Mouse (Mus musculus) midbrain, embryonic 16.5 days (tissue): ENCODE results near the gene Helz. TPM values are rescaled to one million over a fixed set of nuclear protein-coding genes. Genes with fewer than 3 reads are reported as not detected.
"Not testable (repeated sequence)": the region's sequence is repeated elsewhere in the genome, so short reads cannot be mapped to it uniquely, and the experiment has no call there.

Experiments used
- ATAC-seq: fragments of 200-750 bp; cut with Nextera tagmentation; 2 replicates; pipeline ENCODE4 v1.8.0; 2017; ENCODE audit warnings: moderate TSS enrichment
- H3K27ac ChIP-seq: fragments of 300-500 bp; sonication (generic); 2 replicates; pipeline ENCODE4 v1.5.1; 2014; ENCODE audit warnings: mild to moderate bottlenecking, low read length, mixed read lengths
- H3K27me3 ChIP-seq: fragments of 300-500 bp; sonication (generic); 2 replicates; pipeline ENCODE4 v1.6.1; 2014; ENCODE audit warnings: low read depth, low read length, mixed read lengths; ENCODE audit not compliant: control insufficient read depth, insufficient read depth
- H3K36me3 ChIP-seq: fragments of 300-500 bp; sonication (generic); 2 replicates; pipeline ENCODE4 v1.6.1; 2014; ENCODE audit warnings: mild to moderate bottlenecking, low read length, moderate library complexity, mixed read lengths; ENCODE audit not compliant: control insufficient read depth, insufficient read depth
- H3K4me1 ChIP-seq: fragments of 300-500 bp; sonication (generic); 2 replicates; pipeline ENCODE4 v1.6.1; 2014; ENCODE audit warnings: mild to moderate bottlenecking, low read length, mixed read lengths; ENCODE audit not compliant: control insufficient read depth, insufficient read depth
- H3K4me2 ChIP-seq: fragments of 300-500 bp; sonication (generic); 2 replicates; pipeline ENCODE4 v1.6.1; 2014; ENCODE audit warnings: mild to moderate bottlenecking, low read length, mixed read lengths
- H3K4me3 ChIP-seq: fragments of 300-500 bp; sonication (generic); 2 replicates; pipeline ENCODE4 v1.5.1; 2014; ENCODE audit warnings: low read depth, mild to moderate bottlenecking, low read length, moderate library complexity, mixed read lengths
- H3K9ac ChIP-seq: fragments of 300-500 bp; sonication (generic); 2 replicates; pipeline ENCODE4 v1.6.1; 2014; ENCODE audit warnings: low read depth, low read length, mixed read lengths
- H3K9me3 ChIP-seq: fragments of 300-500 bp; sonication (generic); replicated peaks from 2 replicates; pipeline ENCODE4 v1.6.1; 2014; ENCODE audit warnings: mild to moderate bottlenecking, low read length, mixed read lengths; ENCODE audit not compliant: control insufficient read depth, poor library complexity, severe bottlenecking
- WGBS: fragments of 180-500 bp; shearing (Covaris S2); extraction: QIAGEN DNeasy Blood & Tissue Kit; methylation state at CpG from one replicate; pipeline ENCODE4 v1.1.7; 2014; 5-methylcytosine and 5-hydroxymethylcytosine counted together
- polyA plus RNA-seq: library from polyadenylated mRNA; unstranded; fragments of >200 nt; fragmentation: Nextera tagmentation; extraction: Ambion mirVana; gene quantifications from 2 replicates; pipeline ENCODE4 v1.2.1, GENCODE M21; 2015

Gene Helz
- polyA plus RNA-seq, 1 experiment from 2014 or later = 16.6 TPM

DNA sequence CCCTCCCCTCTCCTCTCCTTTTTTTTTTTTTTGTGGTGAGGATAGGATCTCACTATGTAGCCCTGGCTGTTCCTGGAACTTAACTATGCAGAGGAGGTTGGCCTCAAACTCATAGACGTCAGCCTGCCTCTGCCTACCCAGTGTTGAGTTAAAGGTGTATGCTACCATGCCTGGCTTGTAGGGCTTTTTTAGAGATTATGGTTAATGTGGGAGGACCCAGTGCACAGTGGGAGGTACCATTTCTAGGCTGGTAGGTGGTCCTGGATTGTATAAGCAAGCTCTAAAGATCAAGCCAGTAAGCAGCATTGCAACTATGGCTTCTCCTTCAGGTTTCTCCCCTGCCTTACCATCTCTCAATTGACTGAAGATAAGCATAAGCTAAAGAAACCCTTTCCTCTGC, 7.4 kb upstream of the Helz start:
- WGBS = 52% methylated on average over 1 of the region's 1 CpGs

DNA sequence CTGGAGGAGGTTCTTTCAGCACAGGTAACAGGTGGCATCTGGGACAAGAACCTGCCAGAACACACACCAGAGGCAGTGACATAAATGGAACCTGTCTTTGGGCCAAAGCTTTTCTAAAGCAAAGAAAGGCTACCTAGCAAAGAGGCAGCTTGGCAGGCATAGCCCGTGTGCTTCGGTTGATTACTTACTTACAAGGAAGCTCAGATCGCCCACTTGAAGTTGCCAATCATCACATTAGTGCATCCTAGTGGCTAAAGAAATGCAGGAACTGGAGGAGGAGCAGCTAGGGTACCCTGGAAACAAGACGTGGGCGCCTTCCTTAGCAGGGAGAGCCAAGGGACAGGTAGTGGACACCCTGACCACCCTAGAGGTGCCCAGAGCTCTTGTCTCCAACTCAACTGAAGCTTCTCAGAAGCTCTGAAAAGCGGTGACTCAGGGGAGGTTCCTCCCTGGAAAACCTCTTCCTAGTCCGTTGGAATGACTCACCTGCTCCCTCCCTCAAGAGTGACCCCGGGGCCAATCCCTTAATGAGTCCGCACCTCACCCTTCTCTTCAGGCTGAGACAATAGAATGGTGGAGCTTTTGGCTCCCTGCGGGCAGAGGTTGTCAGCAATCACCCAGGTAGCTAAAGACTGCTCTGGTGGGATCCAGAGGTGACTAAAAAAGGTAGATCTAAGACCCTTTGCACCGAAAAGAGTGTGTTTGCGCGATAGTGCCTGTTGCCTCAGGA, 1.8 kb upstream of the Helz start:
- no peak for ATAC-seq
- no peak overlapping the region for H3K9ac ChIP-seq
- peaks cover 11% of the 10 kb centered on the region for H3K4me1 ChIP-seq
- no peaks in the 10 kb centered on the region for H3K9me3 ChIP-seq
- peak overlapping the region; percentile 94; the same call in 1 of the 2 replicates for H3K4me3 ChIP-seq
- WGBS = 20% methylated on average over 13 of the region's 13 CpGs
- no peaks in the 10 kb centered on the region; the same call in 1 of the 2 replicates for H3K27me3 ChIP-seq
- peak overlapping the region; percentile 100 for H3K4me2 ChIP-seq
- no peak overlapping the region for H3K27ac ChIP-seq
- no peaks in the 10 kb centered on the region for H3K36me3 ChIP-seq

More for the DNA sequence above, 7.4 kb upstream of the Helz start:
- no peaks in the 10 kb centered on the region for H3K4me1 ChIP-seq
- H3K36me3 ChIP-seq = no peaks in the 10 kb centered on the region
- H3K27ac ChIP-seq = no peak overlapping the region
- no peak overlapping the region for H3K4me2 ChIP-seq
- no peaks in the 10 kb centered on the region; the same call in 1 of the 2 replicates for H3K27me3 ChIP-seq
- no peak for ATAC-seq
- H3K9ac ChIP-seq = no peak overlapping the region
- no peak overlapping the region for H3K4me3 ChIP-seq
- H3K9me3 ChIP-seq = no peaks in the 10 kb centered on the region

- peak overlapping the region; percentile 83; the same call in 1 of the 2 replicates for H3K27ac ChIP-seq
- no peaks in the 10 kb centered on the region for H3K9me3 ChIP-seq
- peak overlapping the region; percentile 94 for H3K4me3 ChIP-seq
- peak overlapping the region; percentile 100 for H3K4me2 ChIP-seq
- peak overlapping the region; percentile 94 for H3K9ac ChIP-seq
- peak; percentile 57 for ATAC-seq
- under 1% methylated on average over 34 of the region's 37 CpGs for WGBS
- no peaks in the 10 kb centered on the region for H3K36me3 ChIP-seq
- H3K4me1 ChIP-seq = peaks cover 11% of the 10 kb centered on the region
- no peaks in the 10 kb centered on the region; the same call in 1 of the 2 replicates for H3K27me3 ChIP-seq
These were observed 946 bp upstream of the Helz start for GRCm38 (mm10) chr11:107546667-107547301.

- no peaks in the 10 kb centered on the region; the same call in 1 of the 2 replicates for H3K27me3 ChIP-seq
- WGBS = 9% methylated on average over 23 of the region's 39 CpGs
- peak; percentile 61; the same call in 1 of the 2 replicates for ATAC-seq
- peak overlapping the region; percentile 83 for H3K27ac ChIP-seq
- H3K4me2 ChIP-seq = peak overlapping the region; percentile 100
- H3K9me3 ChIP-seq = no peaks in the 10 kb centered on the region
- peak overlapping the region; percentile 94 for H3K4me3 ChIP-seq
- peak overlapping the region; percentile 94 for H3K9ac ChIP-seq
- H3K36me3 ChIP-seq = no peaks in the 10 kb centered on the region
- H3K4me1 ChIP-seq = peaks cover 11% of the 10 kb centered on the region
These were observed 660 bp downstream of the Helz start for GRCm38 (mm10) chr11:107548204-107548975.

DNA sequence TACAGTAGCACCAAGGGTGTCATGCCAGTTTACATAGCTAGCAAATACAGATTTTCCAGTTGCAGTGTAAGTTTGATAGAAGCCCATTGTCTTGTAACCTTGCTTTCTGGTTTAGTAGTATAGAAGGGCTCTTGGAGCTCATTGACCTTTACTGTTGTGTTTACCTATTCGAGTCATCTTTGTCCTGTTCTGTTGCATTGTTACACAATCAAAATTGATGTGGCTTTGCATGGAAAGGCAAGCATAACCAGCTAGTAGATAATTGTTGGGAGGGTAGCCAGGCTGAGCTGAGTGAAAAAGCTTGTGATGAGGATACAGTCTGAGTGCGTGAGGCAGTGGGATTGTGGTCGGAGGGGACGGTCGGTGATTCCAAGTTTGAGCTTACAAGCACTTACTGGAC, 12.1 kb downstream of the Helz start:
- H3K4me2 ChIP-seq = no peak overlapping the region
- H3K27me3 ChIP-seq = no peaks in the 10 kb centered on the region
- WGBS = 98% methylated on average over 5 of the region's 5 CpGs
- no peaks in the 10 kb centered on the region for H3K9me3 ChIP-seq
- no peak overlapping the region for H3K27ac ChIP-seq
- no peaks in the 10 kb centered on the region for H3K4me1 ChIP-seq
- peaks cover 13% of the 10 kb centered on the region for H3K36me3 ChIP-seq
- no peak overlapping the region for H3K9ac ChIP-seq
- no peak for ATAC-seq
- H3K4me3 ChIP-seq = no peak overlapping the region

- Histone ChIP-seq H3K9me3 (no peaks in the 10 kb centered on the region), H3K27me3 (no peaks in the 10 kb centered on the region), H3K4me2 (no peak overlapping the region), H3K4me3 (no peak overlapping the region), H3K36me3 (no peaks in the 10 kb centered on the region), H3K4me1 (no peaks in the 10 kb centered on the region), H3K27ac (no peak overlapping the region), H3K9ac (no peak overlapping the region)
- ATAC-seq = no peak
- 88% methylated on average over 3 of the region's 3 CpGs for WGBS
These were observed 19.7 kb downstream of the Helz start for GRCm38 (mm10) chr11:107567431-107567830.

GRCm38 (mm10) chr11:107568466-107568995, 20.8 kb downstream of the Helz start:
- Histone ChIP-seq H3K9ac (no peak overlapping the region), H3K27ac (no peak overlapping the region), H3K4me1 (no peaks in the 10 kb centered on the region), H3K4me3 (no peak overlapping the region), H3K4me2 (no peak overlapping the region), H3K36me3 (no peaks in the 10 kb centered on the region), H3K27me3 (no peaks in the 10 kb centered on the region), H3K9me3 (no peaks in the 10 kb centered on the region)
- ATAC-seq = no peak
- WGBS = 98% methylated on average over 6 of the region's 6 CpGs

DNA sequence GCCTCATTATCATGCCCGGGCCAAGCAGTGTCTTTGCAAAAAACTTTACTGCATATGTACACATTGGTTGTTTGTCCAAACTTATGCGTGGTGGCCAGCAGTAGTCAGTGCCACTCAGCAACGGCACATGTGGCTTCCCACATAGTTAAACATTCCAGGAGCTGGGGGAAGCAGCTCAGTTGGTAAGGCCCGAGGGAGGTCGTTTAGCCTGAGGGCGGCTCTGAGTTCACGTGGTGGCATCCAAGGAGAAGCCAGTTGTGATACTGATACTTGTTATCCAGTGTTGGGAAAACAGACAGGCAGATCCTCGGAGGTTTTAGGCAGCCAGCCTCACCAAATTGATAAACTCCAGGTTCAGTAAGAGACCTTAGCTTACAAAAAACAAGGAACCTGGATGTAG, 23.2 kb downstream of the Helz start:
- not testable (repeated sequence) for ATAC-seq, H3K9me3 ChIP-seq
- 76% methylated on average over 8 of the region's 8 CpGs for WGBS

More for the DNA sequence above, 23.2 kb downstream of the Helz start:
- H3K4me1 ChIP-seq, H3K4me3 ChIP-seq, H3K27ac ChIP-seq, H3K36me3 ChIP-seq, H3K4me2 ChIP-seq, H3K9ac ChIP-seq, H3K27me3 ChIP-seq: not testable (repeated sequence)
